Mouse (Mus musculus) lung, postnatal 10 days (tissue): ENCODE measurements around the gene Tnrc6c.

Experiments used
- DNase-seq: peaks from one replicate; pipeline ENCODE4 v3.0.0; 2021

Gene Tnrc6c

GRCm38 (mm10) chr11:117797511-117798159 lies 143.5 kb downstream of the Tnrc6c start, which contains the start of gene 6030468B19Rik:
Gene 6030468B19Rik, plus strand, starts transcription at chr11:117797660.
- DNase-seq: no peak

- DNase-seq: no peak
These were observed 144.1 kb downstream of the Tnrc6c start for GRCm38 (mm10) chr11:117798160-117798541.

- no peak for DNase-seq
These were observed 145.1 kb downstream of the Tnrc6c start for GRCm38 (mm10) chr11:117799174-117799573.

GRCm38 (mm10) chr11:117800038-117800437 lies 145.9 kb downstream of the Tnrc6c start:
- DNase-seq: no peak

GRCm38 (mm10) chr11:117801650-117802049 lies 147.6 kb downstream of the Tnrc6c start:
- DNase-seq: no peak

GRCm38 (mm10) chr11:117803166-117803688 lies 149.1 kb downstream of the Tnrc6c start:
- no peak for DNase-seq

- no peak for DNase-seq
These were observed 152.7 kb downstream of the Tnrc6c start for GRCm38 (mm10) chr11:117806781-117807180.

GRCm38 (mm10) chr11:117809407-117810311 lies 155.6 kb downstream of the Tnrc6c start, which contains the start of the genes Gm20708 and Syngr2:
Gene Gm20708, plus strand, starts transcription at chr11:117809668.
Gene Syngr2, plus strand, starts transcription at chr11:117809668.
- peak; percentile 84 for DNase-seq

- peak; percentile 94 for DNase-seq
These were observed 156.4 kb downstream of the Tnrc6c start for GRCm38 (mm10) chr11:117810401-117811046.
